Mouse (Mus musculus) hindbrain, embryonic 14.5 days (tissue): Measurements from ENCODE around the gene 4930562C15Rik. TPM values are rescaled to one million over a fixed set of nuclear protein-coding genes. Genes with fewer than 3 reads are reported as not detected.

Experiments used
- ATAC-seq: fragments of 200-750 bp; cut with Nextera tagmentation; 2 replicates; pipeline ENCODE4 v1.8.0; 2017; ENCODE audit warnings: moderate number of reproducible peaks, mild to moderate bottlenecking, moderate TSS enrichment, moderate library complexity; ENCODE audit not compliant: low FRiP score
- DNase-seq: peaks from one replicate; pipeline ENCODE4 v3.0.0-alpha.2; 2015; ENCODE audit warnings: low spot score
- H3K27ac ChIP-seq: fragments of 300-500 bp; sonication (generic); 2 replicates; pipeline ENCODE4 v1.5.1; 2014; ENCODE audit warnings: mild to moderate bottlenecking, moderate library complexity
- H3K27me3 ChIP-seq: fragments of 300-500 bp; sonication (generic); 2 replicates; pipeline ENCODE4 v1.6.1; 2014; ENCODE audit warnings: mild to moderate bottlenecking, low read length, mixed read lengths; ENCODE audit not compliant: control insufficient read depth, insufficient read depth
- H3K36me3 ChIP-seq: fragments of 300-500 bp; sonication (generic); replicated peaks from 2 replicates; pipeline ENCODE4 v1.6.1; 2014; ENCODE audit not compliant: control insufficient read depth, insufficient read depth
- H3K4me1 ChIP-seq: fragments of 300-500 bp; sonication (generic); replicated peaks from 2 replicates; pipeline ENCODE4 v1.6.1; 2014; ENCODE audit warnings: antibody characterized with exemption, low read length, mixed read lengths; ENCODE audit not compliant: control insufficient read depth, insufficient read depth
- H3K4me2 ChIP-seq: fragments of 300-500 bp; sonication (generic); replicated peaks from 2 replicates; pipeline ENCODE4 v1.6.1; 2014; ENCODE audit warnings: mild to moderate bottlenecking, moderate library complexity
- H3K4me3 ChIP-seq: fragments of 300-500 bp; sonication (generic); replicated peaks from 2 replicates; pipeline ENCODE4 v1.5.1; 2014; ENCODE audit warnings: mild to moderate bottlenecking, low read length
- H3K9ac ChIP-seq: fragments of 300-500 bp; sonication (generic); 2 replicates; pipeline ENCODE4 v1.6.1; 2014
- H3K9me3 ChIP-seq: fragments of 300-500 bp; sonication (generic); 2 replicates; pipeline ENCODE4 v1.6.1; 2016; ENCODE audit warnings: low read length; ENCODE audit not compliant: control insufficient read depth
- WGBS: fragments of 180-500 bp; shearing (Covaris S2); extraction: QIAGEN DNeasy Blood & Tissue Kit; methylation state at CpG from one replicate; pipeline ENCODE4 v1.1.7; 2014; 5-methylcytosine and 5-hydroxymethylcytosine counted together
- polyA plus RNA-seq: library from polyadenylated mRNA; unstranded; fragments of >200 nt; fragmentation: Nextera tagmentation; extraction: Ambion mirVana; gene quantifications from 2 replicates; pipeline ENCODE4 v1.2.1, GENCODE M21; 2014

The 4930562C15Rik gene
- polyA plus RNA-seq, 1 experiment from 2014 or later: 0.74 TPM

GRCm38 (mm10) chr16:4907386-4907785, 72.2 kb downstream of the 4930562C15Rik start:
- Histone ChIP-seq H3K4me3 (no peak overlapping the region), H3K4me1 (no peaks in the 10 kb centered on the region), H3K4me2 (no peak overlapping the region), H3K9ac (no peak overlapping the region), H3K36me3 (peaks cover 36% of the 10 kb centered on the region), H3K27me3 (no peaks in the 10 kb centered on the region), H3K9me3 (no peaks in the 10 kb centered on the region), H3K27ac (no peak overlapping the region)
- ATAC-seq (no peak), DNase-seq (no peak)
- WGBS: 85% methylated on average over 2 of the region's 2 CpGs

GRCm38 (mm10) chr16:4907972-4908371, 72.8 kb downstream of the 4930562C15Rik start:
- no peaks in the 10 kb centered on the region for H3K4me1 ChIP-seq
- ATAC-seq (no peak), DNase-seq (no peak)
- H3K4me2 ChIP-seq: no peak overlapping the region
- H3K27ac ChIP-seq: no peak overlapping the region
- H3K36me3 ChIP-seq: peaks cover 42% of the 10 kb centered on the region
- H3K9me3 ChIP-seq: no peaks in the 10 kb centered on the region
- no peaks in the 10 kb centered on the region for H3K27me3 ChIP-seq
- H3K4me3 ChIP-seq: no peak overlapping the region
- 38% methylated on average over 4 of the region's 5 CpGs for WGBS
- H3K9ac ChIP-seq: no peak overlapping the region

- no peak overlapping the region for H3K4me3 ChIP-seq
- no peak overlapping the region for H3K9ac ChIP-seq
- no peaks in the 10 kb centered on the region for H3K9me3 ChIP-seq
- no peak for DNase-seq
- no peak overlapping the region for H3K27ac ChIP-seq
- no peaks in the 10 kb centered on the region for H3K27me3 ChIP-seq
- WGBS: 97% methylated on average over 2 of the region's 2 CpGs
- H3K4me2 ChIP-seq: no peak overlapping the region
- H3K4me1 ChIP-seq: no peaks in the 10 kb centered on the region
- no peak for ATAC-seq
- peaks cover 56% of the 10 kb centered on the region for H3K36me3 ChIP-seq
Measured at GRCm38 (mm10) chr16:4909745-4910144, 74.5 kb downstream of the 4930562C15Rik start.

GRCm38 (mm10) chr16:4910758-4911157, 75.5 kb downstream of the 4930562C15Rik start:
- no peak for ATAC-seq
- Histone ChIP-seq H3K36me3 (peaks cover 64% of the 10 kb centered on the region), H3K4me2 (no peak overlapping the region), H3K4me3 (no peak overlapping the region), H3K9me3 (no peaks in the 10 kb centered on the region), H3K4me1 (no peaks in the 10 kb centered on the region), H3K27me3 (no peaks in the 10 kb centered on the region), H3K27ac (no peak overlapping the region), H3K9ac (no peak overlapping the region)
- 97% methylated on average over 8 of the region's 8 CpGs for WGBS
- DNase-seq: no peak

DNA sequence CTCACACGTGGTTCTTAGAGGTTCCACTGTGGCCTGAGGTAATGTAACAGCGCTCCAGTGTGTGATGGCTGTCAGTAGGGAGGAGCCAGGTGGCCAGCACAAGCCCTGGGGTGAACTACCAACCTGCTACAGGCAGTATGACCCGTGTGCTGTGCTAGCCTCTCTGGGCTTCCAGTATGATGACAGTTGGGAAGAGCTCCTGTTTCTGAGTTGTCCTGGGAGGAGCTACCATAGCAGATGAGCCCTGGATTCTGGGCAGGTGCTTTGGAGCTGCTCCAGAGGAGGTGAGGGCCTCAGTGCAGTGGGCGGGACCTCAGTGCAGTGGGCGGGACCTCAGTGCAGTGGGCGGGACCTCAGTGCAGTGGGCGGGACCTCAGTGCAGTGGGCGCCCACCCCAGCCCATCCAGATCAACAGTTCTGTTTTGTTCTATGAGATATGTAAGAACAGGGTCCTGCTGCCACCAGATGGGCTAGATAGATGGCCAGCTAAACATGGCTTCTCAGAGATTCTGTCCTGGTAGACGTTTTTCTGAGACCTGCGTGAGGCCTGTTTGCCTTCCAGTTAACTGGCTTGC, 76.9 kb downstream of the 4930562C15Rik start:
- H3K4me2 ChIP-seq: no peak overlapping the region
- no peak overlapping the region for H3K4me3 ChIP-seq
- no peak for ATAC-seq
- WGBS: 80% methylated on average over 10 of the region's 10 CpGs
- no peak overlapping the region for H3K9ac ChIP-seq
- no peak overlapping the region for H3K27ac ChIP-seq
- peaks cover 78% of the 10 kb centered on the region for H3K36me3 ChIP-seq
- H3K27me3 ChIP-seq: no peaks in the 10 kb centered on the region
- H3K9me3 ChIP-seq: no peaks in the 10 kb centered on the region
- no peaks in the 10 kb centered on the region for H3K4me1 ChIP-seq
- no peak for DNase-seq

- Histone ChIP-seq H3K27ac (no peak overlapping the region), H3K4me3 (no peak overlapping the region), H3K36me3 (peaks cover 84% of the 10 kb centered on the region), H3K9ac (no peak overlapping the region), H3K9me3 (no peaks in the 10 kb centered on the region), H3K4me1 (no peaks in the 10 kb centered on the region), H3K27me3 (no peaks in the 10 kb centered on the region), H3K4me2 (no peak overlapping the region)
- no peak for ATAC-seq
- WGBS: 77% methylated on average over 11 of the region's 11 CpGs
- DNase-seq: no peak
Measured at GRCm38 (mm10) chr16:4912907-4913782, 77.9 kb downstream of the 4930562C15Rik start.

DNA sequence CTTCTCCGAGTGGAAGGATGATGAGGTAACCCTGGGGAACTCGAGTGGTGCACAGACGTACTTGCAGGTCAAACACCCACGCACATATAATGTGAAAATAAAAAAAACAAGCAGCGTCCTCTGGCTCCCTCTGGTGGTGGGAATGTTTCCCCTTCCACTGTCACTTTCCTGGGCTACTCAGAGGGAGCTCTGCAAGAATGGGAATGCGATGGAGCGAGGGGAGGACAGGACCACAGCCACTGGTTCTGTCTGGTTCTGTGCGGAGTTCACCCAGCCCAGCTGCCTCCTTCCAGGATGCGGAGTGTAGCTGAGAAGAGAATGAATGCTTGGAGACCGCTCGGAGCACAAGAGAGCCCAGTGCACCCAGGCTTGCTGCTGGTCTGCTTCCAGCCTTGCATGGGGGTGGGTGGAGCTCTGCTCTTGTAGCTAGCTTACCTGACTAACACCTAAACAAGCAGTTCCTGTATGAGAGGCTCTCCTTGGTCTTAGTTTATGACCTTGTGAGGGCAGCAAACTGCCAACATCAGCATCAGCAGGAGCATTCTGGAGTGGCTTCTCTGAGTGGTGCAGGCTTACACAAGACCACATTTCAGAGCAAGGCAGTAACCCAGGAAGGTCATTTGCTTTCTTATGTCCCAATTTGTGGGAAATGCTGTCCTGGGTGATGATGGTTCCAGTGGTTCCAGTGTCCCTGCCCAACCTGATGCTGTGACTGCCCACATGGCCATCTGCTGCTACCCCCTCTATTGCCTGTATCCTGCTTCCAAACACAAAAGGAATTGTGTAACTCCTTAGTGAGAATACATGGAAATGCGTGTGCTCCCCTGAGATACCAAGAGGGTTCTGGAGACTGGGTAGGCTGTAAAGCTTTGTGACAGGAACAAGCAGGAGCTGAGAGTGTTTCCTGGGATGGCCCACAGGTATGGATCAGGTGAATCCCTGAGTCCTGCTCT, 78.8 kb downstream of the 4930562C15Rik start:
- no peak overlapping the region for H3K9ac ChIP-seq
- ATAC-seq: 0 out of 2 replicates have a peak, but pooled peaks have one; percentile 29
- no peaks in the 10 kb centered on the region for H3K9me3 ChIP-seq
- no peak overlapping the region for H3K4me3 ChIP-seq
- DNase-seq: peak; percentile 79
- H3K27me3 ChIP-seq: no peaks in the 10 kb centered on the region
- H3K36me3 ChIP-seq: peaks cover 86% of the 10 kb centered on the region
- H3K4me1 ChIP-seq: no peaks in the 10 kb centered on the region
- WGBS: 36% methylated on average over 12 of the region's 12 CpGs
- no peak overlapping the region for H3K27ac ChIP-seq
- H3K4me2 ChIP-seq: no peak overlapping the region

DNA sequence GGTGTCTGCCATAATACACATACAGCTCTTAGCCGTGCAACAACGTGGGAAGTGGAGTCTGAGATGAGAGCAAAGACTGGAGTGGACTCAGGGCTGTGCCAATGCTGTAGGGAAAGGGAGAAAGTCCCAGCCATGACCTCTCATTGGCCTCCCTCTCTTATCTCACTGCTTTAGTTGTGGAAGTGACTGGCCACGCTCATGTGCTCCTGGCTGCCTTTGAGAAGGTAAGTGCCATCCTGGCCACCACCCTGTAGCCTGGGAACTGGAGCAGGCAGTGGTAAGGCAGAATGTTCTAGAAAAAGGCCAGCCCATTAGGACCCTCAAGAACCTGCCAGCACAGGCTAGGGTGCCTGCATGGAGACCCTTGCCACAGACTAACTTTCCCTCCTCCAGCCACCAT, 80.7 kb downstream of the 4930562C15Rik start:
- Histone ChIP-seq H3K27ac (no peak overlapping the region), H3K4me2 (no peak overlapping the region), H3K9me3 (no peaks in the 10 kb centered on the region), H3K36me3 (peaks cover 86% of the 10 kb centered on the region), H3K9ac (no peak overlapping the region), H3K4me3 (no peak overlapping the region), H3K4me1 (no peaks in the 10 kb centered on the region), H3K27me3 (no peaks in the 10 kb centered on the region)
- 98% methylated on average over 3 of the region's 3 CpGs for WGBS
- DNase-seq: no peak
- no peak for ATAC-seq

GRCm38 (mm10) chr16:4916608-4917007, 81.4 kb downstream of the 4930562C15Rik start:
- H3K36me3 ChIP-seq: peaks cover 86% of the 10 kb centered on the region
- WGBS: 94% methylated on average over 2 of the region's 2 CpGs

More at GRCm38 (mm10) chr16:4916608-4917007, 81.4 kb downstream of the 4930562C15Rik start:
- Histone ChIP-seq H3K4me2 (no peak overlapping the region), H3K9me3 (no peaks in the 10 kb centered on the region), H3K27me3 (no peaks in the 10 kb centered on the region), H3K9ac (no peak overlapping the region), H3K4me3 (no peak overlapping the region), H3K27ac (no peak overlapping the region), H3K4me1 (no peaks in the 10 kb centered on the region)
- no peak for ATAC-seq
- no peak for DNase-seq
